Mouse (Mus musculus) CH12.LX (cell line): ENCODE data around the gene Xcl1. TPM values are rescaled to one million over a fixed set of nuclear protein-coding genes. Genes with fewer than 3 reads are reported as not detected.

Experiments used
- DNase-seq: peaks from one replicate; pipeline ENCODE4 v3.0.0-alpha.2; 2013; ENCODE audit errors: extremely low read depth
- H3K27ac ChIP-seq: 2 replicates; pipeline ENCODE4 v1.5.1; 2012; ENCODE audit warnings: low read depth, mild to moderate bottlenecking, control low read depth, moderate library complexity; ENCODE audit not compliant: insufficient read depth
- H3K27me3 ChIP-seq: replicated peaks from 2 replicates; pipeline ENCODE3; 2012; ENCODE audit warnings: inconsistent platforms
- H3K36me3 ChIP-seq, 2 experiments: replicated peaks in 1 of 2; 2 replicates each; pipeline versions ENCODE3 to v1.6.1; 2012; ENCODE audit warnings: inconsistent platforms in 1 of 2, low read length in 1 of 2, mild to moderate bottlenecking in 1 of 2, mixed read lengths in 1 of 2, moderate library complexity in 1 of 2; ENCODE audit not compliant: control insufficient read depth in 1 of 2, insufficient read depth in 1 of 2
- H3K4me1 ChIP-seq, 2 experiments: 2 replicates each; pipeline ENCODE4 v1.6.1; 2012; ENCODE audit warnings: inconsistent platforms in 1 of 2, moderate library complexity in 1 of 2; ENCODE audit not compliant: insufficient read depth in 2 of 2, control insufficient read depth in 1 of 2
- H3K4me2 ChIP-seq: 2 replicates; pipeline ENCODE4 v1.6.1; 2012; ENCODE audit warnings: low read depth, mild to moderate bottlenecking, control low read depth; ENCODE audit not compliant: poor library complexity, insufficient read depth, severe bottlenecking
- H3K4me3 ChIP-seq, 3 experiments: fragments of 150-350 bp in 1 of 3; sonication (generic) in 1 of 3; replicated peaks in 1 of 3; 2 replicates each; pipeline versions ENCODE3 to v1.5.1; 2011 to 2012; ENCODE audit warnings: low read depth in 2 of 3, low read length in 2 of 3, mild to moderate bottlenecking in 2 of 3, moderate library complexity in 2 of 3, control low read depth in 1 of 3, improper control_type of control experiment in 1 of 3, inconsistent platforms in 1 of 3, mixed read lengths in 1 of 3; ENCODE audit not compliant: poor library complexity in 1 of 3
- H3K79me2 ChIP-seq: replicated peaks from 2 replicates; pipeline ENCODE4 v1.6.1; 2012; ENCODE audit warnings: mild to moderate bottlenecking, moderate library complexity; ENCODE audit not compliant: control insufficient read depth, poor library complexity, insufficient read depth, severe bottlenecking; ENCODE audit errors: extremely low read depth
- H3K9ac ChIP-seq: 2 replicates; pipeline ENCODE4 v1.6.1; 2012; ENCODE audit warnings: low read depth, mild to moderate bottlenecking, control low read depth, moderate library complexity; ENCODE audit not compliant: insufficient read depth
- H3K9me3 ChIP-seq: replicated peaks from 2 replicates; pipeline ENCODE3; 2012; ENCODE audit warnings: low read length, inconsistent platforms, mixed read lengths
- E2F4 ChIP-seq: IDR thresholded peaks from 2 replicates; pipeline ENCODE4 v1.6.1; 2011; ENCODE audit warnings: low read depth, low read length, improper control_type of control experiment; ENCODE audit not compliant: insufficient replicate concordance
- ELF1 ChIP-seq: IDR thresholded peaks from 2 replicates; pipeline ENCODE4 v1.6.1; 2014; ENCODE audit warnings: low read depth, mild to moderate bottlenecking, inconsistent platforms, low read length, improper control_type of control experiment
- EP300 ChIP-seq: IDR thresholded peaks from 2 replicates; pipeline ENCODE4 v1.6.1; 2011; ENCODE audit warnings: low read length, improper control_type of control experiment
- ETS1 ChIP-seq: conservative IDR thresholded peaks from 2 replicates; pipeline ENCODE4 v1.6.1; 2012; ENCODE audit warnings: low read depth, mild to moderate bottlenecking, inconsistent platforms, low read length, improper control_type of control experiment, moderate library complexity
- HCFC1 ChIP-seq: IDR thresholded peaks from 2 replicates; pipeline ENCODE4 v1.6.1; 2012; ENCODE audit warnings: low read depth, mild to moderate bottlenecking, inconsistent platforms, low read length, improper control_type of control experiment
- IRF4 ChIP-seq: IDR thresholded peaks from 2 replicates; pipeline ENCODE4 v1.6.1; 2014; ENCODE audit warnings: low read depth, mild to moderate bottlenecking, inconsistent platforms, low read length, improper control_type of control experiment
- JUN ChIP-seq: IDR thresholded peaks from 2 replicates; pipeline ENCODE4 v1.6.1; 2011; ENCODE audit warnings: low read depth, mild to moderate bottlenecking, low read length, improper control_type of control experiment, moderate library complexity; ENCODE audit not compliant: insufficient read depth
- MEF2A ChIP-seq: IDR thresholded peaks from 2 replicates; pipeline ENCODE4 v1.6.1; 2014; ENCODE audit warnings: low read depth, mild to moderate bottlenecking, inconsistent platforms, low read length, improper control_type of control experiment, borderline replicate concordance
- PAX5 ChIP-seq: IDR thresholded peaks from 2 replicates; pipeline ENCODE4 v1.6.1; 2012; ENCODE audit warnings: low read length, inconsistent platforms, mixed read lengths
- POLR2A ChIP-seq: IDR thresholded peaks from 2 replicates; pipeline ENCODE4 v1.6.1; 2011; ENCODE audit warnings: low read depth, mild to moderate bottlenecking, improper control_type of control experiment, low read length
- SIN3A ChIP-seq: IDR thresholded peaks from 2 replicates; pipeline ENCODE4 v1.6.1; 2012; ENCODE audit warnings: low read length, improper control_type of control experiment, inconsistent platforms
- TCF12 ChIP-seq: IDR thresholded peaks from 2 replicates; pipeline ENCODE4 v1.6.1; 2014; ENCODE audit warnings: low read depth, mild to moderate bottlenecking, inconsistent platforms, low read length, improper control_type of control experiment
- UBTF ChIP-seq: IDR thresholded peaks from 2 replicates; pipeline ENCODE4 v1.6.1; 2012; ENCODE audit warnings: low read depth, mild to moderate bottlenecking, inconsistent platforms, low read length, improper control_type of control experiment, moderate library complexity
- ZMIZ1 ChIP-seq: IDR thresholded peaks from 2 replicates; pipeline ENCODE4 v1.6.1; 2012; ENCODE audit warnings: low read depth, mild to moderate bottlenecking, inconsistent platforms, low read length, improper control_type of control experiment
- ZNF384 ChIP-seq: IDR thresholded peaks from 2 replicates; pipeline ENCODE4 v1.6.1; 2012; ENCODE audit warnings: low read depth, low read length, improper control_type of control experiment, inconsistent platforms
- dilution Hi-C: fragments of 300-500 bp; cut with MboI; formaldehyde crosslinking; loops from 2 replicates; pipeline ENCODE4 v1.14.3; 2020; ENCODE audit warnings: low sequenced_read_pairs; ENCODE audit not compliant: extremely low pct_unique_long_range_greater_than_20kb, extremely low pct_ligation_motif_present
- in situ Hi-C: fragments of 300-500 bp; cut with MboI; formaldehyde crosslinking; loops from 3 replicates; pipeline ENCODE4 v1.14.3; 2019; ENCODE audit warnings: low sequenced_read_pairs, low pct_ligation_motif_present, low pct_unique_long_range_greater_than_20kb, mixed read lengths
- polyA plus RNA-seq: library from polyadenylated mRNA; unstranded; fragments of >175 nt; gene quantifications from 2 replicates; pipeline ENCODE4 v1.2.1, GENCODE M21; 2012; ENCODE audit warnings: low read depth; ENCODE audit not compliant: insufficient read length
- total RNA-seq, 2 experiments: library from RNA; depleted of rRNA; stranded (reverse); fragments of 300-350 nt in 1 of 2; fragments of >200 nt in 1 of 2; gene quantifications; 2 replicates each; pipeline ENCODE4 v1.2.3; 2012 to 2014

Xcl1 gene
- total and polyA plus RNA-seq, 3 experiments: 0.46 to 0.68 TPM; not detected in 1

DNA sequence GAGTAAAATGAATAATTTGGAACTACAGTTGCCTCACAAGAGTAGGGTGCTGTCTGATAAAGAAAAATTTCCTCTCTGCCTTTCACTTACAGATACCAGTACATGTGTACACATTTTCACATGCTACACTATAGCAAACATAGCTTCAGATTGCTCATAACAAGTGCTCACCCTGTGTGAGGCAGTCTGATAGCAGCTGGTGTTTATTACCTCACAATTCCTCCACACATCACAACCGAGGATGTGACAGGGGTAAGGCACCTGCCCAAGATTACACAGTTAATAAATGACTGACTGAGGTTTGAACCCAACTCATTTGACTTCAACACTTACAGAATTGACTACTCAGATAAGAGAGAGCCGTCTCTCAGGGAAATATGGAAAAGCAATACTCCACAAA, 25.3 kb upstream of the Xcl1 start:
- no peak overlapping the region for H3K9ac ChIP-seq
- in situ Hi-C loops (no loop called here), dilution Hi-C loops (no loop called here)
- H3K27me3 ChIP-seq: no peaks in the 10 kb centered on the region
- H3K9me3 ChIP-seq: no peaks in the 10 kb centered on the region
- H3K79me2 ChIP-seq: no peaks in the 10 kb centered on the region
- no peak overlapping the region for H3K27ac ChIP-seq
- TF ChIP-seq ZNF384 (no peak), JUN (no peak), SIN3A (no peak), E2F4 (no peak), ELF1 (no peak)
- no peaks in the 10 kb centered on the region for H3K36me3 ChIP-seq
- peaks cover 3 to 41% of the 10 kb centered on the region in 2 experiments; a peak in 3 of 4 replicates for H3K4me1 ChIP-seq
- H3K4me2 ChIP-seq: no peak overlapping the region
- no peak for DNase-seq
- no peak overlapping the region for H3K4me3 ChIP-seq

DNA sequence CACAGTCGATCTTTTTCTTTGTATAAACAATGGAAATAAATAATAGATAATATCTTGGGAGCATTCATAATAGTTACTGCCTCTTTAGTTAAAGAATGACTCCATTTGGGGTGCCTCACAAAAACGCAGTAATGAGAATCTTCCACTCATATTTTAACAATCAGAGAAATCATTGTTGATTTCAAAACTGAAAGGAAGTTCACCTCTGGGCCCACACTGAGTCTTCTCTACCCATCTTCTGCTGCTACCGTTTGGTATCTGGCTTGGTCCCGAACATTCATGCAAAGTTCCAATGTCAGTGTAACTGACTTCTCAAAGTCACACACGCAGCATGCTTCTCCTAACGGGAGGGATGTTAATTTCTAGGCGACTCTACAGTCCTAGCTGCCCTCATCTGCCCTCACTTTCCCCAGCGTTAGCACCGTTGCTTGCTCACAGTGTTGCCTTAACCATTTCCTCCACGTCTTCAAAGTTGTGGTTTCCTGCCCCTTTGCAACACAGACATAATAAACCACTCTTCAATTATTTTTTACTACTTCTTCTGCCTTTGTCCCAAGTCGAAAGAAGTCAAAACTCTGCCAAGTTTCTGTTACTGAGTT, 24.6 kb upstream of the Xcl1 start:
- dilution Hi-C loops: no loop called here
- in situ Hi-C loops: no loop called here
- Histone ChIP-seq H3K27ac (no peak overlapping the region), H3K79me2 (no peaks in the 10 kb centered on the region), H3K9me3 (no peaks in the 10 kb centered on the region), H3K9ac (peak overlapping the region; percentile 17; the same call in 1 of the 2 replicates), H3K4me2 (peak overlapping the region; percentile 91), H3K4me1 (peaks cover 3 to 48% of the 10 kb centered on the region in 2 experiments; a peak in 3 of 4 replicates), H3K36me3 (no peaks in the 10 kb centered on the region), H3K27me3 (no peaks in the 10 kb centered on the region), H3K4me3 (peak overlapping the region in 2 of 3 experiments; percentile 4 to 22)
- DNase-seq: no peak
- no peak for TF ChIP-seq UBTF
- TF ChIP-seq ELF1: no peak
- no peak for TF ChIP-seq PAX5
- no peak for TF ChIP-seq ETS1
- no peak for TF ChIP-seq HCFC1

DNA sequence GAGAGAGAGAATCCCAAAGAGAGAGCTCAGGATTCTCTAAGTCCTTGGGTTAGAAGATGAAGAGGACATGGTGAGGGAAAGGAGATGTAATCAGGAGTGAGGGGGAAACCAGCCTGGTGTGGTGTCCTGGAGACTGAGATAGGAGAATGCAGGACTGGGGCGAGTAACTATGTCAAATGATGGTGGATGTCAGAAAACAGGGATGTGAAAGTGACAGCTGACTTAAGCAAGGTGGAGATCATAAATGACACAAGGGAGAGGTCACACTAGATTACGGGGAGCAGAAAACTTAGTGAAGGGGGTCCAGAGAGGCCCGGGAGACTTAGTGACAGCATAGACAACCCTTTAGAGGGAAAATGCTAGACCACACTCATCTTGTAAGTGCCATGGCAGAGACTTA, 23.8 kb upstream of the Xcl1 start:
- H3K36me3 ChIP-seq: no peaks in the 10 kb centered on the region
- no peak overlapping the region for H3K4me3 ChIP-seq
- DNase-seq: no peak
- in situ Hi-C loops: no loop called here
- no peak for TF ChIP-seq SIN3A
- TF ChIP-seq HCFC1: no peak
- TF ChIP-seq EP300: no peak
- TF ChIP-seq ZMIZ1: no peak
- TF ChIP-seq IRF4: no peak
- TF ChIP-seq ETS1: no peak
- no peak for TF ChIP-seq MEF2A
- TF ChIP-seq UBTF: no peak
- no peak for TF ChIP-seq TCF12
- TF ChIP-seq POLR2A: no peak
- no peaks in the 10 kb centered on the region for H3K27me3 ChIP-seq
- peak overlapping the region; percentile 91 for H3K4me2 ChIP-seq
- no peaks in the 10 kb centered on the region for H3K79me2 ChIP-seq
- H3K9ac ChIP-seq: 0 out of 2 replicates have a peak overlapping the region, but pooled peaks have one; percentile 7
- peaks cover 3 to 55% of the 10 kb centered on the region in 2 experiments; a peak in 3 of 4 replicates for H3K4me1 ChIP-seq
- dilution Hi-C loops: no loop called here
- H3K9me3 ChIP-seq: no peaks in the 10 kb centered on the region
- H3K27ac ChIP-seq: no peak overlapping the region
